In genomic region chr1:89166814-89167249, GRCm38 (mm10) we compare ENCODE assay signal across 15 mouse cellular contexts.
DNase-seq lines count a peak whose midpoint lies in the region; ATAC-seq and TF ChIP-seq lines count a peak whose summit lies in the region.
"Had no signal": no experiment of that assay in that cellular context is flagged by ENCODE, and none has a peak within 500 bp of the region (broad histone marks: within the 10 kb centered on the region; RNA-seq: fewer than 3 reads in every experiment).

No protein-coding gene starts in this region.

- WGBS in forebrain, embryonic 10.5 days: 52% methylated on average over 9 of the region's 9 CpGs
- WGBS in forebrain, embryonic 15.5 days: 63% methylated on average over 9 of the region's 9 CpGs
- WGBS in lung, adult 2 months: 46% methylated on average over 9 of the region's 9 CpGs
- WGBS in heart, embryonic 14.5 days: 21% methylated on average over 9 of the region's 9 CpGs

- H3K4me2 ChIP-seq in forebrain, embryonic 15.5 days (replicated peaks): no peak overlapping the region
- H3K4me2 ChIP-seq in heart, embryonic 14.5 days (ENCODE audit: low read length): peak overlapping the region; percentile 28; the same call in 1 of the 2 replicates
- H3K4me2 ChIP-seq: forebrain, embryonic 13.5 days; hindbrain, embryonic 14.5 days; liver, embryonic 11.5 days had no signal

- H3K27ac ChIP-seq in forebrain, embryonic 10.5 days: peak overlapping the region; percentile 64
- no peak overlapping the region for H3K27ac ChIP-seq in forebrain, embryonic 15.5 days (replicated peaks)
- peak overlapping the region in 1 of 2 experiments; percentile 34; a peak in 1 of 4 replicates for H3K27ac ChIP-seq in heart, embryonic 14.5 days (replicated peaks in 1 of 2; ENCODE audit: control insufficient read depth in 1 of 2, insufficient read depth in 1 of 2, low read depth in 2 of 2, low read length in 2 of 2)
- H3K27ac ChIP-seq: forebrain, embryonic 13.5 days; hindbrain, embryonic 14.5 days; macrophage had no signal

- H3K4me3 ChIP-seq in forebrain, embryonic 10.5 days: no peak overlapping the region
- no peak overlapping the region for H3K4me3 ChIP-seq in forebrain, embryonic 15.5 days
- H3K4me3 ChIP-seq in lung, adult 2 months (replicated peaks; ENCODE audit: extremely low read depth, low read depth, low read length): no peak overlapping the region
- H3K4me3 ChIP-seq in heart, embryonic 14.5 days (ENCODE audit: control insufficient read depth in 1 of 2, insufficient read depth in 1 of 2, low read depth in 1 of 2, low read length in 2 of 2): no peak overlapping the region
- H3K4me3 ChIP-seq: forebrain, embryonic 13.5 days had no signal

- H3K9ac ChIP-seq in forebrain, embryonic 15.5 days (replicated peaks): no peak overlapping the region
- peak overlapping the region; percentile 14; the same call in 1 of the 2 replicates for H3K9ac ChIP-seq in heart, embryonic 14.5 days (ENCODE audit: low read length)
- H3K9ac ChIP-seq: forebrain, embryonic 13.5 days; hindbrain, embryonic 14.5 days had no signal

- no peak for ATAC-seq in forebrain, embryonic 15.5 days (replicated peaks)
- ATAC-seq in heart, embryonic 14.5 days (ENCODE audit: insufficient number of reproducible peaks, insufficient read depth, low FRiP score, low read depth): 0 out of 2 replicates have a peak, but pooled peaks have one; percentile 9
- ATAC-seq: forebrain, embryonic 13.5 days had no signal

- TF ChIP-seq POLR2A in lung, adult 2 months (IDR thresholded peaks at IDR 0.05; ENCODE audit: borderline replicate concordance, extremely low read depth, low read depth, low read length): no peak

- no peak for DNase-seq in forebrain, embryonic 10.5 days (ENCODE audit: extremely low spot score, low spot score)
- peak; percentile 41 to 47 for DNase-seq in lung, postnatal 4 days
- no peak for DNase-seq in lung, adult 2 months
- peak; percentile 27 for DNase-seq in retina, postnatal 1 day
- DNase-seq in right cerebral cortex, adult 2 months (ENCODE audit: low spot score in 2 of 2): no peak
- no peak for DNase-seq in kidney, adult 9 months
- DNase-seq: cerebellum, adult 18-20 months; gastrocnemius, postnatal 10 days; kidney, adult 18-20 months had no signal

- H3K9me3 ChIP-seq in forebrain, embryonic 10.5 days: no peaks in the 10 kb centered on the region
- no peaks in the 10 kb centered on the region for H3K9me3 ChIP-seq in forebrain, embryonic 15.5 days
- no peaks in the 10 kb centered on the region for H3K9me3 ChIP-seq in heart, embryonic 14.5 days (ENCODE audit: control insufficient read depth, low read length)
- H3K9me3 ChIP-seq: forebrain, embryonic 13.5 days had no signal

- H3K36me3 ChIP-seq in forebrain, embryonic 10.5 days (replicated peaks): no peaks in the 10 kb centered on the region
- no peaks in the 10 kb centered on the region for H3K36me3 ChIP-seq in forebrain, embryonic 15.5 days
- no peaks in the 10 kb centered on the region for H3K36me3 ChIP-seq in heart, embryonic 14.5 days (ENCODE audit: control insufficient read depth, insufficient read depth, low read length)

- peaks cover 38% of the 10 kb centered on the region for H3K4me1 ChIP-seq in forebrain, embryonic 10.5 days
- H3K4me1 ChIP-seq in forebrain, embryonic 15.5 days: 0 out of 2 replicates have a peak, but pooled peaks cover 8% of the 10 kb centered on the region
- H3K4me1 ChIP-seq in lung, adult 2 months (ENCODE audit: control insufficient read depth, insufficient read depth, low read length): no peaks in the 10 kb centered on the region
- peaks cover 14 to 20% of the 10 kb centered on the region in 2 experiments for H3K4me1 ChIP-seq in heart, embryonic 14.5 days (ENCODE audit: control insufficient read depth in 2 of 2, insufficient read depth in 2 of 2, low read length in 2 of 2)

- no peak for TF ChIP-seq CTCF in lung, adult 2 months (IDR thresholded peaks at IDR 0.05; ENCODE audit: insufficient read depth, low read length)

- no peaks in the 10 kb centered on the region for H3K27me3 ChIP-seq in forebrain, embryonic 10.5 days (ENCODE audit: poor library complexity, severe bottlenecking)
- no peaks in the 10 kb centered on the region for H3K27me3 ChIP-seq in forebrain, embryonic 15.5 days
- H3K27me3 ChIP-seq in heart, embryonic 14.5 days (ENCODE audit: control insufficient read depth, insufficient read depth, low read length): no peaks in the 10 kb centered on the region
- H3K27me3 ChIP-seq: forebrain, embryonic 13.5 days had no signal

Comparison
In these comparisons a context has a peak if more than half of its experiments do, and no peak if none do; other contexts are left out.
1. DNase-seq: peak in lung, postnatal 4 days (2 of 2) and retina, postnatal 1 day (single experiment); none in forebrain, embryonic 10.5 days (single experiment), lung, adult 2 months (single experiment), right cerebral cortex, adult 2 months (0 of 2) and kidney, adult 9 months (single experiment).